Mouse (Mus musculus) lung, postnatal 0 days (tissue): ENCODE results near the gene Prokr1. TPM values are rescaled to one million over a fixed set of nuclear protein-coding genes. Genes with fewer than 3 reads are reported as not detected.
A peak's percentile ranks its signal among the peaks of the same experiment; 100 is the strongest.
"Not testable (repeated sequence)": the region's sequence is repeated elsewhere in the genome, so short reads cannot be mapped to it uniquely, and the experiment has no call there.

Experiments
- ATAC-seq: fragments of 200-750 bp; cut with Nextera tagmentation; 2 replicates; pipeline ENCODE4 v1.8.0; 2017; ENCODE audit warnings: moderate library complexity
- DNase-seq: peaks from one replicate; pipeline ENCODE4 v3.0.0-alpha.2; 2016; ENCODE audit warnings: low spot score
- H3K27ac ChIP-seq: fragments of 300-500 bp; sonication (generic); 2 replicates; pipeline ENCODE4 v1.5.1; 2014; ENCODE audit warnings: antibody characterized with exemption, mild to moderate bottlenecking, low read length, mixed read lengths
- H3K27me3 ChIP-seq: fragments of 300-500 bp; sonication (generic); replicated peaks from 2 replicates; pipeline ENCODE4 v1.6.1; 2014; ENCODE audit warnings: low read length, mixed read lengths; ENCODE audit not compliant: insufficient read depth
- H3K36me3 ChIP-seq: fragments of 300-500 bp; sonication (generic); 2 replicates; pipeline ENCODE4 v1.6.1; 2014; ENCODE audit warnings: low read length, mixed read lengths; ENCODE audit not compliant: insufficient read depth
- H3K4me1 ChIP-seq: fragments of 300-500 bp; sonication (generic); 2 replicates; pipeline ENCODE4 v1.6.1; 2014; ENCODE audit warnings: antibody characterized with exemption, low read depth, low read length, mixed read lengths; ENCODE audit not compliant: insufficient read depth
- H3K4me2 ChIP-seq: fragments of 300-500 bp; sonication (generic); replicated peaks from 2 replicates; pipeline ENCODE4 v1.6.1; 2014; ENCODE audit warnings: low read depth, mild to moderate bottlenecking, low read length, moderate library complexity, mixed read lengths
- H3K4me3 ChIP-seq: fragments of 300-500 bp; sonication (generic); 2 replicates; pipeline ENCODE4 v1.5.1; 2014; ENCODE audit warnings: low read depth, low read length
- H3K9ac ChIP-seq: fragments of 300-500 bp; sonication (generic); replicated peaks from 2 replicates; pipeline ENCODE4 v1.6.1; 2014; ENCODE audit warnings: low read depth, mild to moderate bottlenecking
- H3K9me3 ChIP-seq: fragments of 300-500 bp; sonication (generic); 2 replicates; pipeline ENCODE4 v1.6.1; 2016; ENCODE audit warnings: low read length, mixed read lengths
- CTCF ChIP-seq: IDR thresholded peaks from 2 replicates; pipeline ENCODE4 v1.5.1; 2016; ENCODE audit warnings: antibody characterized with exemption, mild to moderate bottlenecking
- EP300 ChIP-seq: IDR thresholded peaks from 2 replicates; pipeline ENCODE4 v1.6.1; 2016; ENCODE audit warnings: antibody characterized with exemption, mild to moderate bottlenecking, control low read depth
- WGBS: fragments of 180-500 bp; shearing (Covaris S2); extraction: QIAGEN DNeasy Blood & Tissue Kit; methylation state at CpG from one replicate; pipeline ENCODE4 v1.1.7; 2014; 5-methylcytosine and 5-hydroxymethylcytosine counted together
- polyA plus RNA-seq: library from polyadenylated mRNA; unstranded; fragments of >200 nt; fragmentation: Nextera tagmentation; extraction: Ambion mirVana; gene quantifications from 2 replicates; pipeline ENCODE4 v1.2.1, GENCODE M21; 2015

Gene Prokr1
- 0.41 and 0.52 TPM in 2 replicates for polyA plus RNA-seq

GRCm38 (mm10) chr6:87590394-87591281 is at the start of gene Prokr1:
Gene Prokr1 (minus strand): TSS chr6:87590743.
- H3K4me3 ChIP-seq: peak within 1 kb of the TSS; percentile 42
- no peak for TF ChIP-seq CTCF
- no peak for TF ChIP-seq EP300
- peak; percentile 57 for DNase-seq
- WGBS: 1% methylated on average over 34 of the region's 34 CpGs
- H3K36me3 ChIP-seq: no peaks in the 10 kb centered on the region
- no peaks in the 10 kb centered on the region for H3K4me1 ChIP-seq
- 0 out of 2 replicates have a peak within 1 kb of the TSS, but pooled peaks have one; percentile 29 for H3K9ac ChIP-seq
- no peaks in the 10 kb centered on the region for H3K27me3 ChIP-seq
- no peaks in the 10 kb centered on the region for H3K9me3 ChIP-seq
- H3K27ac ChIP-seq: no peak within 1 kb of the TSS
- peak; percentile 84 for ATAC-seq
- H3K4me2 ChIP-seq: peak within 1 kb of the TSS; percentile 84

- no peak for ATAC-seq
Measured at GRCm38 (mm10) chr6:87638134-87638660, 47.7 kb upstream of the Prokr1 start.

GRCm38 (mm10) chr6:87632176-87632575 is 41.6 kb upstream of the Prokr1 start:
- no peak for TF ChIP-seq CTCF
- no peak for TF ChIP-seq EP300
- no peaks in the 10 kb centered on the region for H3K27me3 ChIP-seq
- WGBS: 74% methylated on average over 4 of the region's 4 CpGs
- H3K4me2 ChIP-seq: no peak overlapping the region
- H3K27ac ChIP-seq: no peak overlapping the region
- no peaks in the 10 kb centered on the region for H3K4me1 ChIP-seq
- peaks cover 3% of the 10 kb centered on the region; the same call in 1 of the 2 replicates for H3K36me3 ChIP-seq
- DNase-seq (no peak), ATAC-seq (no peak)
- no peak overlapping the region for H3K9ac ChIP-seq
- H3K4me3 ChIP-seq: no peak overlapping the region
- H3K9me3 ChIP-seq: no peaks in the 10 kb centered on the region

More at GRCm38 (mm10) chr6:87638134-87638660, 47.7 kb upstream of the Prokr1 start:
- Histone ChIP-seq H3K9ac (no peak overlapping the region), H3K36me3 (no peaks in the 10 kb centered on the region), H3K27me3 (no peaks in the 10 kb centered on the region), H3K4me1 (no peaks in the 10 kb centered on the region), H3K4me3 (no peak overlapping the region), H3K9me3 (no peaks in the 10 kb centered on the region; the same call in 1 of the 2 replicates), H3K27ac (no peak overlapping the region), H3K4me2 (no peak overlapping the region)
- TF ChIP-seq EP300: no peak
- no peak for TF ChIP-seq CTCF
- WGBS: 39% methylated on average over 11 of the region's 11 CpGs
- no peak for DNase-seq

GRCm38 (mm10) chr6:87628936-87629335 is 38.4 kb upstream of the Prokr1 start:
- H3K4me3 ChIP-seq, H3K36me3 ChIP-seq, H3K4me1 ChIP-seq, ATAC-seq, H3K9me3 ChIP-seq, DNase-seq, H3K27me3 ChIP-seq, H3K4me2 ChIP-seq, H3K9ac ChIP-seq, H3K27ac ChIP-seq: not testable (repeated sequence)
- WGBS: 82% methylated on average over 11 of the region's 15 CpGs

GRCm38 (mm10) chr6:87623151-87623550 is 32.6 kb upstream of the Prokr1 start:
- Histone ChIP-seq H3K27me3 (no peaks in the 10 kb centered on the region), H3K4me1 (peaks cover 13% of the 10 kb centered on the region; the same call in 1 of the 2 replicates), H3K4me3 (no peak overlapping the region), H3K4me2 (no peak overlapping the region), H3K27ac (no peak overlapping the region), H3K9me3 (no peaks in the 10 kb centered on the region), H3K36me3 (no peaks in the 10 kb centered on the region), H3K9ac (no peak overlapping the region)
- DNase-seq: no peak
- TF ChIP-seq CTCF: no peak
- no peak for TF ChIP-seq EP300
- ATAC-seq: no peak
- 92% methylated on average over 3 of the region's 3 CpGs for WGBS

GRCm38 (mm10) chr6:87621281-87621680 is 30.7 kb upstream of the Prokr1 start:
- ATAC-seq: peak; percentile 87
- WGBS: 5% methylated on average over 3 of the region's 3 CpGs

More at GRCm38 (mm10) chr6:87621281-87621680, 30.7 kb upstream of the Prokr1 start:
- no peaks in the 10 kb centered on the region for H3K36me3 ChIP-seq
- no peak overlapping the region for H3K4me2 ChIP-seq
- no peak for TF ChIP-seq CTCF
- peak; percentile 43; the same call in 1 of the 2 replicates for TF ChIP-seq EP300
- peak; percentile 78 for DNase-seq
- H3K4me3 ChIP-seq: no peak overlapping the region
- H3K4me1 ChIP-seq: peaks cover 13% of the 10 kb centered on the region; the same call in 1 of the 2 replicates
- no peaks in the 10 kb centered on the region for H3K9me3 ChIP-seq
- peak overlapping the region; percentile 43; the same call in 1 of the 2 replicates for H3K27ac ChIP-seq
- no peak overlapping the region for H3K9ac ChIP-seq
- no peaks in the 10 kb centered on the region for H3K27me3 ChIP-seq
